Mouse (Mus musculus) neural tube, embryonic 12.5 days (tissue): ENCODE measurements at regions not wholly inside any gene's neighbourhood (a gene's known extent, or its start where the extent isn't known, plus 50 kb on each side); places are given as distances from the start of the nearest gene placed in this dataset.

Experiments
- ATAC-seq: fragments of 200-750 bp; cut with Nextera tagmentation; 2 replicates; pipeline ENCODE4 v1.8.0; 2017; ENCODE audit warnings: low read depth, mild to moderate bottlenecking, moderate TSS enrichment, moderate library complexity; ENCODE audit not compliant: low FRiP score
- H3K27ac ChIP-seq: fragments of 300-500 bp; sonication (generic); 2 replicates; pipeline ENCODE4 v1.5.1; 2016
- H3K27me3 ChIP-seq: fragments of 300-500 bp; sonication (generic); replicated peaks from 2 replicates; pipeline ENCODE4 v1.6.1; 2016; ENCODE audit warnings: mild to moderate bottlenecking
- H3K36me3 ChIP-seq: fragments of 300-500 bp; sonication (generic); 2 replicates; pipeline ENCODE4 v1.6.1; 2016; ENCODE audit warnings: mild to moderate bottlenecking
- H3K4me1 ChIP-seq: fragments of 300-500 bp; sonication (generic); 2 replicates; pipeline ENCODE4 v1.6.1; 2016
- H3K4me2 ChIP-seq: fragments of 300-500 bp; sonication (generic); replicated peaks from 2 replicates; pipeline ENCODE4 v1.6.1; 2016; ENCODE audit warnings: mild to moderate bottlenecking
- H3K4me3 ChIP-seq: fragments of 300-500 bp; sonication (generic); 2 replicates; pipeline ENCODE4 v1.5.1; 2016
- H3K9ac ChIP-seq: fragments of 300-500 bp; sonication (generic); 2 replicates; pipeline ENCODE4 v1.6.1; 2016; ENCODE audit warnings: mild to moderate bottlenecking
- H3K9me3 ChIP-seq: fragments of 300-500 bp; sonication (generic); 2 replicates; pipeline ENCODE4 v1.6.1; 2016; ENCODE audit warnings: mild to moderate bottlenecking
- WGBS: fragments of 180-500 bp; shearing (Covaris S2); methylation state at CpG from one replicate; pipeline ENCODE4 v1.1.7; 2016; 5-methylcytosine and 5-hydroxymethylcytosine counted together

DNA sequence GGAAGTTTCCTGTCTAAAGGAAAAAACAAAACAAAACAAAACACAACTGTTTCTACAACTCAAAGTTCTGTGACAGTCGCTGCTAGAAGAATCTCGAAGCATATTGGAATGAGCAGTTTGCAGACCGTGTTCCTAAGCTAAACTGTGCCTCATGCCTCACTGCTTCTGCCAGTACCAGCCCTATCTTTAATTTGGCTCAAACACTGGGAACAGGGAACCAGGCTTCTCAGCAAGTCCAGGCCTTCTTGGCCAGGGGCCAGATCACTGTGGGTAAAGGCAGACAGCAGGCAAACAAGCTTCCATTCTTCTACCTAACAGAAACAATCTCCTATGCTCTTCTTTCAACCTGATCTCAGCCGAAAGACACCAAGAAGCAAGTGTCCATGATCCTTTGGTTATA lies 56.5 kb downstream of the Tmsb4x start:
- no peak overlapping the region for H3K4me2 ChIP-seq
- no peak overlapping the region for H3K27ac ChIP-seq
- H3K9ac ChIP-seq, result no peak overlapping the region
- ATAC-seq, result no peak
- H3K4me1 ChIP-seq, result no peaks in the 10 kb centered on the region
- H3K4me3 ChIP-seq, result no peak overlapping the region
- no peaks in the 10 kb centered on the region for H3K36me3 ChIP-seq
- no peaks in the 10 kb centered on the region for H3K9me3 ChIP-seq
- peaks cover 4% of the 10 kb centered on the region; the same call in 1 of the 2 replicates for H3K27me3 ChIP-seq
- 76% methylated on average over 4 of the region's 4 CpGs for WGBS

DNA sequence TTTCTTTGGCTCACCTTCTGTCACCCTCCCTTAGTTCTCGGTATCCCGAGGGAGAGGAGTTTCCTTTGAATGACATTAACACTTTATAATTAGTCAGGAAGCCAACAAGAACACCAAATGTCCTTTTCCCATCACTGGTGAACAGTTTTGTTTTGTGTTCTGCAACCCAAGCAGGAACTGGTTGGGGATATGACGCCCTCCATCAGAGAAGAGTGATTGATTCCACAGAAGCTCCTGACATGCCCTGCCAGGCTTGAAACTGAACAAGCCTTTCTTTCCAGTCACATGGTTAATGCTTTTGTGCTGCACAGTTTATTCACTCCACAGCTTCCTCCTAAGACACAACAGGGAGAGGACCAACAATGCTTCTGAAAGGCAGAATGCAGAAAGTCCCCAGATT lies 57.8 kb downstream of the Tmsb4x start:
- H3K9me3 ChIP-seq, result no peaks in the 10 kb centered on the region
- no peak overlapping the region for H3K4me3 ChIP-seq
- 68% methylated on average over 3 of the region's 3 CpGs for WGBS
- no peaks in the 10 kb centered on the region for H3K4me1 ChIP-seq
- peaks cover 4% of the 10 kb centered on the region; the same call in 1 of the 2 replicates for H3K27me3 ChIP-seq
- no peak overlapping the region for H3K9ac ChIP-seq
- no peaks in the 10 kb centered on the region for H3K36me3 ChIP-seq
- no peak overlapping the region for H3K4me2 ChIP-seq
- no peak for ATAC-seq
- no peak overlapping the region for H3K27ac ChIP-seq

DNA sequence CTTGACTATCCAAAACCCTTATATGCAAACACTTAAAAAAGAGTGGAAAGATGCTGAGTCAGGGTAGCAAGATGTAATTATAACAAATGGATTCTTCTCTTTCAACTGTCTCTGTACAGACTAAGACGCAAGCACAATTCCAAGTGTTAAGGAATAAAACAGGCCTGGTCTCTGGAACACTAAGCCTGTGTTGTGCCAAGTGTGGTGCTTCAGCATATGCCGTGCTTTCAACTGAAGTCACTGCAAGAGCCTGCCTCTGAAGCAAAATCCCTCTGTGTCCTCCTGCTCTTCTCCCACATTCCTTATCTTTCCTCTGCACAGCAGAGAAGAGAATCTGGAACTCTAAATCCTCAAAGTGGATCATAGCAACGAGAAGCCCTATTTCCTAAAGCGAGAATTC lies 59.7 kb downstream of the Tmsb4x start:
- Histone ChIP-seq H3K36me3 (no peaks in the 10 kb centered on the region), H3K4me3 (no peak overlapping the region), H3K4me2 (no peak overlapping the region), H3K4me1 (no peaks in the 10 kb centered on the region), H3K9me3 (no peaks in the 10 kb centered on the region), H3K27me3 (peaks cover 4% of the 10 kb centered on the region; the same call in 1 of the 2 replicates), H3K27ac (no peak overlapping the region), H3K9ac (no peak overlapping the region)
- no peak for ATAC-seq
- 91% methylated on average over 4 of the region's 4 CpGs for WGBS

DNA sequence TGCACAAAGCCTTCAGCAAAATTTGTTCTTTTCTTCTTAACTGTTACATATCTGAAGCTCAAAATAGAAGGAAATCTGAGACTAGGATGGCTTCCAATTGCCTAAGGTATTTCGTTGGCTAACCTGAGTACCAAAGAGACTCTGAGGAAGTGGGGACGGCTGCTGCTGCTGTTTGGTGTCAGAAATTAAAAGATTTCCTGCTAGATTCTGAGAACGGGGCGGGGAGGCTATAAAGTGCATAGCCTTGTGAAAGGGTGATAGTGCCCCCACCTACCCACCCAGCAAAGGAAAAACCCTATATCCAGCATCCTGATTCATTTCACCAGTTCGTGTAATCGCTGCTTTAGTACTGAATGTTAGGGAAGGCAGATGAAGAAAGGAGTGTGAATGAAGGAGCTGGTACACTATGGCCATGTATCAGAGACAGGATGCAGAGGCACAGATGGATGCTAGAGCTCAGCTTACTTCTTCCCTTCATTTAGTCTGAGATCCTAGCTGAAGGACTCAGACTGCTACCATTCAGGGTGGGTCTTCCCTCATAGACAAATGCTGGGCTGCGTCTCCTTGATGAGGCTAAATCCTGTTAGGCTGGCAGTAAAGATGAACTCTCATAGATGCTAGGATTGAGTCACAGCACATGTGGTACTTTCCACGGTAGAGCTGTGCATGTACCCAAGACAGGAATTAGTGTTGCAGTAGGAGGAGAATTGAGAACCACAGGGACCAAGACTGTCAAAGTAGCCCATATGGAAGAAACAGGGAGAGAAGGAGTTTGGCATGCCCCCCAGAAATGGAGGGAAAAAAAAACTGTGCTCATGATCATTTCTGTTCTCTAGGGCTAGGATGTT lies 62.4 kb downstream of the Tmsb4x start:
- 80% methylated on average over 8 of the region's 8 CpGs for WGBS
- Histone ChIP-seq H3K4me2 (no peak overlapping the region), H3K27ac (no peak overlapping the region), H3K9ac (no peak overlapping the region), H3K9me3 (no peaks in the 10 kb centered on the region), H3K4me1 (no peaks in the 10 kb centered on the region), H3K36me3 (no peaks in the 10 kb centered on the region), H3K4me3 (no peak overlapping the region), H3K27me3 (no peaks in the 10 kb centered on the region)
- ATAC-seq, result no peak

DNA sequence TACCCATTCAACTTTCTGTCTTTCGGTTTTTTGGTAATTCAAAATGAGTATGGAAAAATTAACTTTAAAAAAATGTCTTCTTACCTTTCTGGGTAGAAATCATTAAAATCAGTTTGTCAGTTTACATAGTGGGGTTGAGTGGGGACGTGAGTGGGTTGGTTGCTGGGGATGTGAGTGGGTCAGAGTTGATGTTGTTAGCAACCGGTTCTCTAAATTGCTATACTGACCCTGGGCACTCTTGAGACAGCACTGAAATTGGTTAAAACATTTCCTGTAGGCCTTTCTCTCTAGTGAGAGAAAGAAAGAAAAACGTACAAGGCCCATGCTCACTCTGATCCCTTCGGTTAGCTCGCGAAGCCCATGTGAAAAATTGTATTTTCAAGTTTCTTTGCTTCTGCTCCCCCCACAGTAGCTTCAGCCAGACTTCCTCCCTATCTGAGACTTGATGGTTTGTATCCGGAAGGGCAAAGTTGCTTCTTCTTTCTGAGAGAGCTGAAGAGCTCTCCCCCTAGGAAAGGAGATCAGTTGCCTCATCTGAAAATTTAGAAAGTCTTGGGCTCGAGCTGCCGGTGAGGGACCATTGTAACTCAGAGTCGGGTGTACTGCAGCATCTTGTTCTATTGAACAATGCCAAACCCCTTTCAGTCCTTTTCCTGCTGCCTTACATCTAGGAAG lies 63.5 kb downstream of the Tmsb4x start:
- no peaks in the 10 kb centered on the region for H3K9me3 ChIP-seq
- H3K27ac ChIP-seq, result no peak overlapping the region
- no peak overlapping the region for H3K4me3 ChIP-seq
- no peak overlapping the region for H3K4me2 ChIP-seq
- no peaks in the 10 kb centered on the region for H3K4me1 ChIP-seq
- no peak overlapping the region for H3K9ac ChIP-seq
- 80% methylated on average over 11 of the region's 11 CpGs for WGBS
- no peaks in the 10 kb centered on the region for H3K27me3 ChIP-seq
- no peaks in the 10 kb centered on the region for H3K36me3 ChIP-seq
- no peak for ATAC-seq

DNA sequence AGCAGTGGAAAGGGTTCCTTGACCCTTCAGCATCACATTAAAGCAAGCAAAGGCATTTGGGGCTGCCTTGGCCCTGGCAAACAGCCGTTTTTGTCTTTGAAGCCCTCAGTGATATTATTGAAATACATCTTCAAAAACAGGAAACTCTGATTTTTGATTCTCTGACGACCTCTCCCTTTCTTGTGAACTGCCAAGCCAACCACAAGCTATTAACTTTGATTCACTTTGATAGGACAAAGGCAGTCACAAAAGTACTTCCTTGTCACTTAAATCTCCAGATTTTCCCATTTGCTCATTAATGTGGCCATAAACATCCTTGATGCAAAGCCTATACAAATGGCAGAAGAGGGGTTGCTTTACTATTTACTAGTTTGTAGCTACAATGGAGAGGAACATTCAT lies 70.0 kb downstream of the Tmsb4x start:
- no peaks in the 10 kb centered on the region for H3K36me3 ChIP-seq
- no peak overlapping the region for H3K9ac ChIP-seq
- no peaks in the 10 kb centered on the region for H3K27me3 ChIP-seq
- no peaks in the 10 kb centered on the region for H3K9me3 ChIP-seq
- H3K27ac ChIP-seq, result no peak overlapping the region
- no peak overlapping the region for H3K4me3 ChIP-seq
- H3K4me1 ChIP-seq, result no peaks in the 10 kb centered on the region
- no peak overlapping the region for H3K4me2 ChIP-seq
- ATAC-seq, result no peak
- WGBS, result 81% methylated on average over 2 of the region's 2 CpGs

DNA sequence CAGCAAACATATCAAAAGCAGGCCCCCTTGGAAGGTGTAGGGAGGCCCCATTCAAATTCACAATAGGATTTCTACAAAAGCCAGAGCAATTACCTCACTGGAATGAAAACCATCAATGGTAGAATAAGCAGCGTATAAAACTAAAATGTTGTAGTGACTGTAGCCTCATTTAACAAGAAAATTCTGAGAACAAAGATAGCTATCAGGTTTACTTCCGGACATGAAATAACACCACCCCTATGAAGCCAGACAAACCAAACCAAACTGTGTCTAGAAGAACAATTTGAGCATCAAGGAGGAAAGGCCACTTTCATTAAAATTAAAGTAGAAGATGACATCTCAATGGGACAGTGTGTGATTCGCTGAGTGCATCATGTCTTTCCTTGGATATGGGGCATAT lies 74.9 kb downstream of the Tmsb4x start:
- Histone ChIP-seq H3K4me3 (no peak overlapping the region), H3K27me3 (no peaks in the 10 kb centered on the region; the same call in 1 of the 2 replicates), H3K9me3 (no peaks in the 10 kb centered on the region), H3K9ac (no peak overlapping the region), H3K4me2 (no peak overlapping the region), H3K27ac (no peak overlapping the region), H3K36me3 (no peaks in the 10 kb centered on the region), H3K4me1 (no peaks in the 10 kb centered on the region)
- 89% methylated on average over 3 of the region's 3 CpGs for WGBS
- ATAC-seq, result no peak

DNA sequence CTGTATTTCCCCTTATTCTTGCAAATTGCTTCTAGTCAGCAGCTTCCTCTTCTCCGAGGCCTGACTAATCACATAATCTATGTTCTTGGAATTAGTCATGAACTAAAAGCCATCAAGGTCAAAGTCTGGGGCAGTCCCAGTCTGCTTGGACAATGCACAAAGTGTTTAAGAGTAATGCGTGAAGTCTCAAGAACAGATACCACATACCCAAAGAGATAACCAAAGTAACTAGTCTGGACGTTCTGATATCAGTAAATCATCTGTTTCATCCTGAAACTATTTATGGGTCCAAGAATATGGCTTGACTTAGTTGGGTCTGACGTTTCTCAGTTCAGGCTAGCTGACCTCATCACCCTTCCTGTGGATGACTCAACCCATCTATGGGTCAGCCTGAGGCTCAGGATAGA lies 76.1 kb downstream of the Tmsb4x start:
- no peaks in the 10 kb centered on the region for H3K9me3 ChIP-seq
- H3K9ac ChIP-seq, result no peak overlapping the region
- H3K4me2 ChIP-seq, result no peak overlapping the region
- H3K4me1 ChIP-seq, result no peaks in the 10 kb centered on the region
- no peak overlapping the region for H3K27ac ChIP-seq
- no peaks in the 10 kb centered on the region; the same call in 1 of the 2 replicates for H3K27me3 ChIP-seq
- ATAC-seq, result no peak
- no peaks in the 10 kb centered on the region for H3K36me3 ChIP-seq
- no peak overlapping the region for H3K4me3 ChIP-seq
- 81% methylated on average over 4 of the region's 4 CpGs for WGBS

DNA sequence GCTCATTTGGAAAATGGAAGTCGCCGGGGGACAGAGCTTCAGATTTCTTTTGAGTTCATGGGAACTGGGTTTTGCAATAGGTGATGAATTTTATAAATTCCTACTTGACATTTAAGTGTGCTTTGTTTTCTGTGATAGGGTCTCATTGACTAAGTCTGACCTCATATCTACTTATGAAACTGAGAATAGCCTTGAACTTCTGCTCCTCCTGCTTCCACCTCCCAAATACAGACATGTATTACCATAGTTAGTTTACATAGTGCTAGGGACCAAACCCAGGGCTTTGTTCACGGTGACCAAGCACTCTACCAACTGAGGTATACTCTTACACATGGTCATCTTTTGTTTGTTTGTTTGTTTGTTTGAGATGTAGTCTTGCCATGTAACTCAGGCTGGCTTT lies 77.8 kb downstream of the Tmsb4x start:
- H3K9me3 ChIP-seq, result no peaks in the 10 kb centered on the region
- H3K36me3 ChIP-seq, result no peaks in the 10 kb centered on the region
- H3K4me1 ChIP-seq, result no peaks in the 10 kb centered on the region
- no peak overlapping the region for H3K4me3 ChIP-seq
- 94% methylated on average over 3 of the region's 3 CpGs for WGBS
- no peak overlapping the region for H3K27ac ChIP-seq
- no peak overlapping the region for H3K4me2 ChIP-seq
- no peaks in the 10 kb centered on the region; the same call in 1 of the 2 replicates for H3K27me3 ChIP-seq
- H3K9ac ChIP-seq, result no peak overlapping the region
- ATAC-seq, result no peak

DNA sequence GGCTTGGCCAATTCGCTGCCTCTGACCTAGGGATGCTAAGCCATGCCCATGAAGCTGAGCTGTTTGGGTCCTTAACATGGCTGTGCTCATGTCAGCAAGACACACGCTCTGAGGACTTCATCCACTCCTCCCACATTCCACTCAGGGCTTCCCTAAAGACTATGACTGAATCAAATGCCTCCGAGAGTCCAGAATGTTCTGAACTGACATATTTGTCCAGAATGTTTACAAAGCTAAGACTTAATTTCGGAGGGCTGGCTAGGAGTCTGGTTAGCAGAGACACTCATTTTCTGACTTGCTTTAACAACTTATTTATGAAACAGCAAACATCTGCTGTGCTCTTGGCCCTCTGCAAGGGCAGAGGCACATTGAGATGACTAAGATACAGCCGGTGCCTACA lies 78.5 kb downstream of the Tmsb4x start:
- Histone ChIP-seq H3K4me3 (no peak overlapping the region), H3K4me2 (no peak overlapping the region), H3K27me3 (no peaks in the 10 kb centered on the region; the same call in 1 of the 2 replicates), H3K36me3 (no peaks in the 10 kb centered on the region), H3K27ac (no peak overlapping the region), H3K4me1 (no peaks in the 10 kb centered on the region), H3K9me3 (no peaks in the 10 kb centered on the region), H3K9ac (no peak overlapping the region)
- ATAC-seq, result no peak
- 90% methylated on average over 5 of the region's 5 CpGs for WGBS

DNA sequence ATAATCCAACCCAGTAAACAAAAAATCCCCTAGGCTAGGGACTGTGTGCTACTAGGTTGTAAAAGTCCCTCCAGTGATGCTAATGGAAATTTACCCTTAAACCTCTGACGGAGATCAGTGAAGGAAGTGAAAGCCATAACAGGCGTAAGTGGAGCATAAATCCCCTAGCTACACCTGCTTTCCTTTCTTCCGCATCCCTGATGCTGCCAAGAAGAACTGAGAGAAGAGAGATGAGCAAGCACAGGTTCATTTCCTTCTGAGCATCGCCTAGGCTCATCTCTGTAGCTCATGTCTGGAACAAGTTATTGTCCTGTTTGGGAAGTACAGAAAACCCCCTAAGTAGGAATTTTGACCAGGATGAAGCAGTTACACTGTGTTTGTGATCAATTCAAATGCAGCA lies 89.8 kb downstream of the Tmsb4x start:
- no peaks in the 10 kb centered on the region for H3K27me3 ChIP-seq
- no peaks in the 10 kb centered on the region for H3K36me3 ChIP-seq
- no peak overlapping the region for H3K9ac ChIP-seq
- 75% methylated on average over 4 of the region's 4 CpGs for WGBS
- no peaks in the 10 kb centered on the region for H3K9me3 ChIP-seq
- H3K27ac ChIP-seq, result no peak overlapping the region
- H3K4me3 ChIP-seq, result no peak overlapping the region
- no peak for ATAC-seq
- no peaks in the 10 kb centered on the region for H3K4me1 ChIP-seq
- no peak overlapping the region for H3K4me2 ChIP-seq

DNA sequence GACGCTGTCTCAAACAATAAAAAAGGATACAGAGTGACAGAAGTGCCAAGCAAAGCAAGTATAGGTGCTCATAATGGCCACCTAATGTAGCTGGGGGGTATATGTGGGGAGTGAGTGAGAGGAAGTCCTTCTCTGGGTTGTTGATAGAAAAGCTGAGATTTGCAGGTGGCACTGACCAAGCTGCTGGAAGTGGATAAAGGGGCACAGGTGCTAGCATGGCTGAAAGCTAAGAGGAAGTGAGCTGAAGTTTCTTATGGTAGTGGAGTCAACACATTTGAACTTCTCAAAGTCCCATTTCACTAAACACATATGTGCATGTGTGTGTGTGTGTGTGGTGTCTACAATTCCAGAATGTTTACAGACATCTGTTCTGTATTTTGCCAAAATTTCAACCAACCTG lies 94.0 kb downstream of the Tmsb4x start:
- no peak overlapping the region for H3K4me3 ChIP-seq
- no peak overlapping the region for H3K4me2 ChIP-seq
- no peaks in the 10 kb centered on the region for H3K4me1 ChIP-seq
- no peaks in the 10 kb centered on the region for H3K27me3 ChIP-seq
- no peak overlapping the region for H3K27ac ChIP-seq
- no peak for ATAC-seq
- H3K9me3 ChIP-seq, result no peaks in the 10 kb centered on the region
- WGBS, result 93% methylated on average over 1 of the region's 1 CpGs
- no peaks in the 10 kb centered on the region for H3K36me3 ChIP-seq
- no peak overlapping the region for H3K9ac ChIP-seq
